Mouse (Mus musculus): ENCODE data around the gene Aoc1.

- TF ChIP-seq POLR2A (IDR thresholded peaks at IDR 0.05; ENCODE audit: low read depth, low read length) (no peak), CTCF (conservative IDR thresholded peaks at IDR 0.05; ENCODE audit: insufficient read depth, insufficient read length, low read depth, low read length) (no peak)
Observed at GRCm38 (mm10) chr6:48860851-48861250, 11.8 kb upstream of the Aoc1 start.
